Mouse (Mus musculus) layer of hippocampus, adult 9-10 months (tissue): ENCODE data around the gene Abca9.

Experiments used
- DNase-seq: peaks from one replicate; pipeline ENCODE4 v3.0.0; 2022; ENCODE audit warnings: low spot score

Abca9 gene

DNA sequence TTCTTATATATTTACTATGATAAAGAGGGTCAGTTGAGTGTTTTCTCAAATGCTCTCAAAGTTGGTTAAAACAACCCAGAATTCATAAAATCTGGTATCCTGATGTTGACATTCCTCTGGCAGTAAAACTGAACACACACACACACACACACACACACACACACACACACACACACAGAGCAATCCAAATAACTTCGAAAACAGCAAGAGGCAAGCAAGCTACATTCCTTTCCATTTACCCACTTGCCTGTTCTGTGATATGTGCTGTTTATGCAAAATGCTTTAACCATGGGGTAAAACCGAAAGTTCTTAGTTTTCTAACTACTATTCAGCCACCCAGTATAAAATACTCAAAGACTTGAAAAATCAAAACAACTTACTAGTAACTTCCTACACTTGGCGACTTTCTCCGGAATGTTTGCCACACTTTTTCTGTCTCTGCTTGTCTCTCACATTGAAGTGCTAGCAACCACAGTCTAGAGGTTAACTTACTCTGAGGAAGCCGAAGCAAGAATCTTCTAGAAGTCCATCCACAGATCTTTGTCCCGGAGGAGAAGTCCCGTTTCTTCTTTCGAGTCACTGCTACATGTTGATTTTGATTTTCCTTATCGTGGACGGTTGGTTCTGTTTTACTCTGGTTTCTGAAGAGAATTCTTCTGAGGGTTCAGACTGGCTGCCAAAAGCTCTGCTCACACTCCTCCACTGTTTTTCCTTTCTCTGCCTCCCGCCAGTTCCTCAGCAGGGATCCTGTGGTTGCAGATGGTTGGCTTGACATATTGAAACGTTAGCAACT lies at the start of gene Abca9:
TSS of gene Abca9 (minus strand) at position 738 of the 793 bp plus-strand sequence.
- DNase-seq = no peak

DNA sequence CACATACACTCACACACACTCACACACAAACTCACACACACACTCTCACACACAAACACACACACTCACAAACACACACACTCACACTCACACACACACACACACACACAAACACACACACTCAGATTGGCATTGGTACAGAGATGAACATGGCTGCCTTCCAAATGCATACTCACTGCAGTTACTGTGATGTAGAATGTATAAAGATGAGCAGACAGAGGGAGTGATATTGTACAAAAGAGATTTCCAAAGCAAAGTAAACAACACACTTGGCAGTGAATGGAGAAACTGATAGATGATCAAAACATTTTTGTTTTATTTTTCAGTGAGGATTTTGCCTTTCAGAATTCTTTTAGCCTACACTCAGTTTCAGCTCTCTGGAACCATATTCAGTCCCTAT lies 49.1 kb upstream of the Abca9 start:
- no peak for DNase-seq

DNA sequence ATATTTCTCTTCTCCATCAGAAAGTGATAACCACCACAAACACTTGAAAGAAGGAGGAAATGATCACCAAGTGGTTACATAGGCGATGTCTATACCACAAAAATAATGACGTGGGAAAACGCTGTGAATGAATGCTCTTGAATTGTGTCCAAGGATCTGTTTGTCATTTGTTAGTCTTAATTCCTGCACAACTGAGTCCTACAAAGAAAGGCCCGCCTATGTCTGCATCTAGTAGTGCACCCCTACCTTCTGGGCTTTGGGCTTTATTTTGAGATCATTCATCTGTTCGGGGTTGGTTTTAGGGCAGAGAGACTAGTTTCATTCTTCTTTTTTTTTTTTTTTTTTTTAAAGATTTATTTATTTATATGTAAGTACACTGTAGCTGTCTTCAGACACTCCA lies 35.9 kb upstream of the Abca9 start:
- DNase-seq = no peak

DNA sequence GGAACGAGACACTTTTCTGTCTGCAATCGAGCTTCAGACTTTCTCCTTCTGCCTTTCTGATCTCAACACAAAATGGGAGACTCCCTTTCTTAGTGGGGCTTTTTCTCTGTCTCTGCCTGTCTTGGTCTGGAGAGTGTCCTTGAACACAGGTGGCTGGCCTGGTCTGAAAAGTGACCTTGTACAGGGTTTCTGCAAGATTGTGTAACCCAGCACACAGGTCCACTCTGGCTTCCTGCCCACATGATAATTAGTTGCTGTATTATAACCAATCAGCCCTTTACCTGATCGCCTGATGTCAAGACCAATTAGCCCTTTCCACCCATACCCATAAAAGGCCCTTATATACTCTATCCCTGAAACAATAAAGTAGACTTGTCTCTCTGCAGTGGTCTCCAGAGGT lies 30.9 kb upstream of the Abca9 start:
- DNase-seq = no peak

DNA sequence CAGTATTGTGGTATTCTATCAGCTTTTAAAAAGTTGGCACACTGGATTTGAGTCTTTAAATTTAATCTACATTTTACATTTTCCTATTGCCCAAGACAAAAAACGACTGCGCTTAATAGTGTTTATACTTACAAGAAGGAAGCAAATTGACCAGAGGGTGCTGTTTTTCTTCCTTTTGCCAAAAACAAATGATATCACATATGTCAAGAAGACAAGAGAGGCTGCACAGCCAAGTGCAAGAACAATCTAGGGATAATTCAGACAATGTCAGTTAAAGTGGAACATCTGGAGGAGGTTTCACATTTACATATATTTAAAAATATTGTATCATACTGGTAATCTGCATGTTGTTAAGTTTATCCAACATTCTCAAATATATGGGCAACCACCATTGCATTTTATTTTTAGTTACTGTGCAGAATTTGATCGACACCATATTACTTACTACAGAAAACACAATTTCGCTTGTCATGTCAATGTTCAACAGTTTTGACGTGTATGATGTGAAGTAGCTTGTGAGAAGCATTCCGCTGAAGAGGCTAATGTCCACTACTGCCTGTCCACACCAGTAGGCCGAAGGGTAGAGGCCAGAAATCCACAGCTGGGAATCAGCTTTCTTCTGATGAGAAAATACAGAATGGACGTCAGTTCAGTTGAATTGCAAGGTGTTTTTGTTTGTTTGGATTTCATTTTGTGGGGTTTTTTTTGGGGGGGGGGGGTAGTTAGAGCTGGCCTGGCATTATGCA lies 28.7 kb upstream of the Abca9 start:
- DNase-seq = no peak

DNA sequence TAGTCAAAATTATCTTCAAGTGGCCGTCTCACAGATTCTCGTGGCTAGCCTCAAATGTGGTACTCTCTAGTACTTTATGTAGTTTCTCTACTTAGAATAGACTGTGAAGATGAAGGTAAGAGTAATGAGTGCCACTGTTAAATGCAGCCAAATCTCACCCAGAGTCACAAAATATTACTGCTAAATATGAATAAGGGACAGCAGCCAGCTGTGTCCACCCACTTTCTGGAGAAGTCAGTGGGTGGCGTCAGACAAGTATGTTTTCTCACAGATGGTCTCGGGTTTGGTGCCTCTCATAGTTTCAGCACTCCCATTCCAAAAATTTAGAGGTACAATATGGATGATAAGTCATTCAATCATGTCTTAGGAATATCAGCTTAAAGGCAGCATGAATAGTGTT lies 27.3 kb upstream of the Abca9 start:
- DNase-seq = peak; percentile 12

DNA sequence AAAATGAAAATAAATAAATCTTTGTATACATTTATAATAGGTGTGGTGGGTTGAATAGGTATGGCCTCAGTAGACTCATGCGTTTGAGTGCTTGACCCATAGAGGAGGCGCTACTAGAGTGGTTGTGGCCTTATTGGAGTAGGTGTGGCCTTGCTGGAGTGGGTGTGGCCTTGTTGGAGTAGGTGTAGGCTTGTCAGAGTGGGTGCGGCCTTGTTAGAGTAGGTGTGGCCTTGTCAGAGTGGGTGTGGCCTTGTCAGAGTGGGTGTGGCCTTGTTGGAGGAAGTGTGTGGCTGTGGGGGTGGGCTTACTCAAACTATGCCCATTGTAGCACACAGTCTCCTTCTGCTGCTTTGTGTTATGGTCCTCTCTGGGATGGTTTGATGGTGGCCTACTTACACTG lies 3.2 kb upstream of the Abca9 start:
- no peak for DNase-seq

DNA sequence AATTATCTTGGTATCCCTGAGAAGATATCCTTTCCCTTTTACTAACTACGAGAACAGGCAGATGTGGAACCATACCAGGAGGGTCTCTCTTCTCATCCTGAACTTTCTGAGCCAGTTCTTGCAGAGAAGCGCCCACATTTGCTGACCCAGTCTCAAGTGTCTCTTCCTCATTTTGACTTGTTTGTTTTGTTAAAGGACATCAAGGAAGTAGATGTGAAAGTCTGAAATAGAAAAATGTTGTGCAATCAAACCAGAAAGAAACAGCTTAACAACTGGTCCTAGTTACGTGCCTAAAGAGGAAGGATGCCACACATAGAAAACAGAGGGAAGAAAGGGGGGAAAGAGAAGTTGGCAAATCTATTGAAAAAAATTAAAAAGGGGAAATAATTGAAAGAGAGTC lies 2.2 kb downstream of the Abca9 start:
- no peak for DNase-seq

DNA sequence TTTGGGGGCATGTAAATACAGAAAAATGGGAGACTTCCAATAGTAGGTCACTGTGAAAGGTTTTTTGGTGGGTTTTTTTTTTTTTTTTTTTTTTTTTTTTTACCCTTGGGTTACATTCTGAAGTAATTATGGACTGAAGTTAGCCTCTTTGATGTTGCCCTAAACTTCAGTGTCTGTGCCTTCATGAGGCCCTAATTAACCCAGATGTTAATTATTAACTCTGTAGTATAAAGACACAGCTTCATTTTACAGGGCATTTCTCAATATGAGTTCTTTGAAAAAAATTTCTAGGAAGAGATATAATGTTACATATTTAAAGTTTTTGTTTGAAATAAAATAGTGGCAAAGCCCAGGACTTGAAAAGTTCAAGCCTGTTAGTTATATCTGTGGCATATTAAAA lies 2.6 kb downstream of the Abca9 start:
- no peak for DNase-seq

DNA sequence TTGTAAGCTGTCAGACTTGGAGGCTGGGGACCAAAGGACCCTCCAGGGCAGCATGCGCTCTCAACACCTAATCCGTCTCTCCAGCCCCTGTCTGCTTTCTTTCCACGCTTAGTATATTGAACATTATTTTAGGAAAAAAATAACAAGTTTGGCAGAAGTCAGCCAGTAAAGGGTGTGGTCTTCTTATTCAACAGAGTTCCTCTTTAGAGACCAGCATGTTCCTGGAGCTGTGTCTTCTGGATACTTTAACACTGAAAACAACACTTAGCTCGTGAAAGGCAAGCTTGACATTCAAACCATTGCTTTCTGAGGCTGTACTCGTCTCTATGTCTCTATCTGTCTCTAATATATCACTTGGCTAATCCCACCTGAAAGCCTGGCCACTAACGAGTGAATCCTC lies 10.9 kb downstream of the Abca9 start:
- no peak for DNase-seq

DNA sequence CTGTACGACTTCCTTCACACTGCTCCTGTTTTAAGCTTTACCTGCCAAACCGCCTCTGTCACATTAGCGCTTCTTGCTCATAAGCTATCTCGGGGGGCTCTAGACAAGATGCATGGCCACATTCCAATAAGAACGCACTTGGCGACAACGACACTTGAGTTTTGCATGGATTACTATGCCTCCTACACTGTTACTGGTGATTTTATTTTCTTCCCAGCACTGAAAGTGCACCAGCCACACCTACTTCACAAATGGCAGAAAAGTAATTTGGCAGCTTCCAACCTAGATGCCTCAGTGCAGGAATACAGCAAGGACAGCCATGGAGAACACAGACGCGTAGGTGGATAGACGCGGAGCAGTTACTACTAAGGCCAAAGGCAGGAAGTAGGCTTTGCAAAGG lies 12.0 kb downstream of the Abca9 start:
- DNase-seq = no peak

DNA sequence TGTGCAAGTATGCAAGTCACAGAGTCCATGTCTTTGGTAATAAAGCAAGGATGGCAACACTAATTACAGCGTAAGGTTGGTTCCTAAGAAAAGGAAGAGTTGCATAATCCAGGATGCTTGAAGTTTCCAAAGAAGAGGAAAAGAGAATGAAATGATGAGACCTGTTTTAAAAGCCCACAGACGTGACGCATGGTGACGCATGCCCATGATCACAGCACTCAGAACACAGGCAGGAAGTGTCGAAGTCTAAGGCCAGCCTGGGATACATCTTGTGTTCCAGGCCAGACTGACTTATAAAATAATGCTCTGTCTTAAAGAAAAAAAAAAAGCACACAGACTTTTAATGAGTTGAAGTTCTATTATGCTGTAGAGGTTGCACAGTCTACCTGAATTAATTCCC lies 20.4 kb downstream of the Abca9 start:
- DNase-seq = no peak

DNA sequence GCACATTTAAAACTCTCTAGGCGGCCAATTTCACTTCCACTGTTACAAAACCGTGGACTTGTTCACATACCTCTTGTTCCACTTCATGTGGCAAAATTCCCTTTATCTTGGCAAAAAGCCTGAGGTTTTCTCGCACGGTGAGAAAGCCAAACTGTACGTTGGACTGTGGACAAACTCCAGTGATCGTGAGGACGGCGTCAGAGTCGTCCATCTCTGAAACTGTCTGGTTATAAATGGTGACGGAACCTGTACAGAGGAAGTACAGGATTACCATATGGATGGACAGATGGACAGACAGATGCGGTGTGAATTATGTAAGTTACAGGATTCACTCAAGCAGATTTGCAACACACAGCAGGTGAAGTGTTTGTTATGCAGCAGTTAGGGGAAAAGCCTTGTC lies 22.6 kb downstream of the Abca9 start:
- DNase-seq = no peak

DNA sequence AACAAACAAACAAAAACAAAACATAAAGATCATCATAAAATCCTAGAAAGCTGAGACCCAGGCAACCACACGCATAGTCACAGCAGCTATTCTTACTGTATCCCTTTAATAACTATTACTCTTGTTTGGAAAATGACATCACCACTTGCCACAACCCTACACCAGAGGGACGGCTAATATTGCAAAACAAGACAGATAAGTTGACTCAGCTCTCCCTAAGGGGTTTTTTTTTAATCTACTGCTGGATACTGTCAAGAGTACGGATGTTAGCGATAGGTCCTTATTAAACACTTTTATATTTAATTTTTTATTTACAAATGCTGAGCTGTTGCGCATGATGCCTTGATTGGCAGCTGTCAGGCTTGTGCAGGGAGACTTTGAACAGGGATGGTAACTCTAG lies 37.2 kb downstream of the Abca9 start:
- no peak for DNase-seq

DNA sequence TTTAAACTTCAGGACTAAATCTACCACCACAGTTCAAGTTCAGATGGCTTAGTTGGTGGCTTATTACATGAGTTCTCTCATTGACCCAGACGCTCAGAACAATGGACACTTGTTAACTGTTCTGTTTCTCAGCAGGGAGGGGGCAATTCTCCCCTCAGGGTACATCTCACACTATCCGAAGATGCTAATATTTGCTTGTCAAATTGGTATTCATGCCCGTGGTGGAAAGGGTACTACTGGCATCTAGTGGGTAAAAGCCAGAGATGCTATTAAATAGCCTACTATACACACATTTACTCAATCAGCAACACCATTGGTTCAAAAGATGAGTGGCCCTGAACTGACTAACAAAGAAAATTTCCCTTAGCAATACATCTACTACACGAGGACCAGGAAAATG lies 56.9 kb downstream of the Abca9 start:
- peak; percentile 35 for DNase-seq

DNA sequence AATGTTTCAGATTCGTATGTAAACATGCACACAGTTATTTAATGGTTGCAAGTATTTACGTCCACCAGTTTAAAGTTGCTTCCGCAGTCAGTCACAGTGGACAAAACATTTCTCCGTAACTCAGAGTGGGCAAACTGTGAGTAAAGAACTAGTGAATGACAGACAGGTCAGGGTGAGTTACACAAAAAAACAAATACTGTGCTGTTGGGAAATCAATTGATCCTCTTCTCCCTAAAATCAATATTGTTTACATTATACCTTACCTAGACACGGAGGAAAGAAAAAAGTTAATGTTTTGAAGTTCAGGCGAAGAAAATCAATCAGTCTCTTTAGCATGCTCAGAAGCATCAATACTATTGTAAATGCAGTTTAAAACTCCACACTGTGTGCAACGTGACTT lies 66.6 kb downstream of the Abca9 start:
- no peak for DNase-seq

DNA sequence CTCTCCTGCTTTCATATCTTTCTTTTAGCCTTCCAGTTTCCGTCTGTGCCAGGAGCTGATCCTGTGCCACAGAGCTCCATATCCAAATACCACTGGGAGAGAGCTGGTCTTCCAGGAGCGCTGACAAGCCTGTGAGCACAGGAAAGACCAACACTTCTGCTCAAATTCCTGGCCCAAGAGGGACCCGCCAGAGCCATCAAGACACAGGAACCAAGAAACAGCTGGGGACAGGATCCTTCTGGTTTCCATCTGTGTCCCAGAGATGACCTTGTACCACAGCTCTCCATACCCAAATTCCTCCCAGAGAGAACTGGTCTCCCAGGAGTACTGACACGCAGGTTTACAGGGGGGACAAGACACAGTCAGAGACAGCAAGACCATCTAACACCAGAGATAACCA lies 69.1 kb downstream of the Abca9 start:
- no peak for DNase-seq

DNA sequence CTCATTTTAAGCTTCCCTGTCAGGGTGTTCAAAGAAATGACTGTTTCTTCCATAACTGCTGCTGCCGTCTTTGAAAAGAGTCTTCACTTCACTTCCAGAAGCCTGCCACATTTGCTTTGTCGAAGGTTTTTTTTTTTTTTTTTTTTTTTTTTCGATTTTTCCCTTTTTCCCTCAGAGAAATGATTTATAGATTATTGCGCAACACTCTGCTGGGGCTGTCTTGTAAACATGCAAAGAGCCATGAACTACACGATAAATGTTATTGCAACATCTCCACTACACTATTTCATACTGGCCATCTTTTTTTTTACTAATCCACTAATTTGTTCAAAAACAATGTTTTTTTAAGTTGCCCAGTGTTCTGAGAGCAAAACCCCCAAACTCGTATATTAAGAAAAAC lies 70.5 kb downstream of the Abca9 start:
- DNase-seq = no peak

DNA sequence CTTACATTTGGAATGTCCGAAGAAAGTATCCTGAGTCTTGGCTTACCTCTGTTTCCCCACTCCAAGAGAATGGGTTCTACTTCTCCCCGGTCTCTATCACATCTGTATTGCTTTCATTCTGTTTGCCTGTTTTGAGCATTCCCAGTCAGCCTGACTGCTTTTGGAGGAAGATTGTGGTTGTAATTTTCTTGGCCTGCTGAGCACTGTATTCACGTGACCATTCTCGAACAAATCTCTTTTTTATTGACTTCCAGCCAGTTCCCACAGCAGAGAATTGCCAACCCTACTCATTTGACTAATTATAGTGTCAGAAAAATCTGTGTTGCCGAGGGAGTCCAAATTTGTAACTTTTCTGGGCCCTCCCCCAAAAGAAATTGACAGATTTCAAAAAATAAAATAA lies 72.1 kb downstream of the Abca9 start, which contains the start of gene Abca8a:
TSS of gene Abca8a (minus strand) at position 121 of the 400 bp plus-strand sequence.
- DNase-seq = no peak

DNA sequence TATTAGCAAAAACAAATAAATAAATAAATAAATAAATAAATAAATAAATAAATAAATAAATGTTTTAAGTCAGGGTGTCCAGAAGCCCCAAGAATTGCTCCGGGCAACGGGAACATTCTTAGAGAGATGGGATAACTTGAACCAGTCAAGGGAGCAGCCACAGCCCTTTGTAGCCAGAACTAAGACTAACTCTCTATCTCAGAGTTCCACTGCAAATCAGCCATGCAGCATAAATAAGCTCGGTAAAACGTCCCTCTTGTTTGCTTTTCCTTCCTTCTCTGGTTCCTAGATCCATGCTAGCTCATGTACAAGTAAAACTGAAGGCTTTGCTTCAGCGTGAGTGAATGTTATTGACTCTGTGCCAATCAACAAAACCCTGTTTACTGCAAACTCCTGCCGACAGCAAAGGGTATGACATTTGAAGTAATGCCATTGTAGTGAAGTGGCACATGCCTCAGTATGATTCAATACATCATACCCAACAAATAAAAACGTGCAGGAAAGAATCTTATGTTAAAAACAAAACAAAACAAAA lies 73.1 kb downstream of the Abca9 start:
- no peak for DNase-seq

DNA sequence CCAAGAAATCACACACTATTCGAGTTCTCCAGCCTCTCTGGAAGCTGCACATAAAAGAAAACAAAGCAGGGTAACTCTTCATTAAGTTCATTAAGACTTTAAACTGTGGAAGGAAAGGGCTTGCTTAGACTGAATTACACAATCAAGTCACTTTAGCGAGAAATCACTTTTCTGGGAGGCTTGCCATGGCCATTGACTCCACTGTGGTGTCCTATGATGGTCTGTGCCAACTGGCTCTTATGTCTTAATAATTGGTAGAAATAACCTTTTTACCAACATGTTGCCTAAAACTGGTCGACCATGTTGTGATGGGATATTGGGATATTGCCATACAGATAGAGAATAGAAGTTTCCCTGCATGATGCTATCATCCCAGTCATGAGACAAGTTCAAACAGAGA lies 73.8 kb downstream of the Abca9 start:
- no peak for DNase-seq

DNA sequence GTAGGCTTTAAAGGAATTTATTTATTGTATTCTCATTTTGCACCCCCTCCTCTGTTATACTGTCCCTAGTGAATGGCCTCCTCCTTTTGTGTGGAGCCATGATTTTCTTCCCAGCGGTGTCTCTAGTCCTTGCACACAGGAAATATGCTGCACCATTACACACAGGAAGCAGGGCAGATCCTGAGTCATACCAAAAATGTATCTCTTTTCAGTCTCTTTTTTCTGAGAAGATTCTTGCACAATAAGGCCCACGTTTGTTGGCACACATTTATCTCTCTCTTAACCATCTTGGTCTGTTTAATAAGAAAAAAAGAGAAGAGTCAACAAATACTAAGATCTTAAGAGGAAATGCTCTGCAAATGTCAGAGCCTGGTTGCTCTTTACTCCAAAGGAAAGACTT lies 76.7 kb downstream of the Abca9 start:
- no peak for DNase-seq

DNA sequence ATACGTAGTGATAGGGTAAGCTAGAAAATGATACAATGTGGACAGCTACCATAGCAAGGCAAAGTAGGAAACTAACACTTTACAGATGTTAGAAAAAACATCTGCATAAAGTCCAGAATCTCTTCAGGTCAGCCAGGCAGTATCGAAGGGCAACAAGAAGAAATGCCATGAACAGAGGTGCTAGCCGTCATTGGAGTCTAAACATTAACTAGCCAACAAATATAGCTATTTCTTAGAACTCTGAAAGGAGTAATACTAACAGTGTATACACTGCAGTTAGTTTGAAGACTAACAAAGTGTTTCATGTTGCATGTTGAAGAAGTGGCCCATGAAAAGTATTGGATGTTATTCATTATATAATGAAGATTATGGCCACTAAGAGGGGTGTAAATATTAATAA lies 95.8 kb downstream of the Abca9 start:
- no peak for DNase-seq
